Mouse (Mus musculus) kidney, adult 2 months (tissue): Measurements from ENCODE around the gene Adamts17. TPM values are rescaled to one million over a fixed set of nuclear protein-coding genes. Genes with fewer than 3 reads are reported as not detected.
A peak's percentile ranks its signal among the peaks of the same experiment; 100 is the strongest.

Experiments
- DNase-seq: peaks from one replicate; pipeline ENCODE4 v3.0.0; 2021
- H3K27ac ChIP-seq: fragments of 200-500 bp; 2 replicates; pipeline ENCODE4 v1.5.1; 2012; ENCODE audit warnings: low read depth, low read length, control low read depth, inconsistent platforms; ENCODE audit not compliant: insufficient read depth
- H3K27me3 ChIP-seq: fragments of 200-500 bp; replicated peaks from 2 replicates; pipeline ENCODE4 v1.6.1; 2012; ENCODE audit warnings: mild to moderate bottlenecking, moderate library complexity, low read length, inconsistent platforms; ENCODE audit not compliant: control insufficient read depth, insufficient read depth
- H3K36me3 ChIP-seq: fragments of 200-500 bp; 2 replicates; pipeline ENCODE4 v1.6.1; 2012; ENCODE audit warnings: mild to moderate bottlenecking, moderate library complexity, low read length, inconsistent platforms; ENCODE audit not compliant: control insufficient read depth, insufficient read depth
- H3K4me1 ChIP-seq: fragments of 200-500 bp; 2 replicates; pipeline ENCODE4 v1.6.1; 2011; ENCODE audit warnings: low read length; ENCODE audit not compliant: control insufficient read depth, insufficient read depth
- H3K4me3 ChIP-seq: fragments of 200-500 bp; 2 replicates; pipeline ENCODE4 v1.5.1; 2011; ENCODE audit warnings: mild to moderate bottlenecking, low read depth, low read length, control low read depth; ENCODE audit not compliant: insufficient read depth
- CTCF ChIP-seq: fragments of 200-500 bp; conservative IDR thresholded peaks from 2 replicates; pipeline ENCODE4 v1.5.1; 2011; ENCODE audit warnings: low read depth, mild to moderate bottlenecking, control low read depth, low read length, moderate library complexity, mixed read lengths; ENCODE audit not compliant: insufficient read depth, insufficient read length
- POLR2A ChIP-seq: fragments of 200-500 bp; IDR thresholded peaks from one replicate; pipeline ENCODE4 v1.6.1; 2011; ENCODE audit warnings: low read depth, low read length, control low read depth
- WGBS: fragments of 180-500 bp; shearing (Covaris S2); methylation state at CpG from one replicate; pipeline ENCODE4 v1.1.7; 2018; 5-methylcytosine and 5-hydroxymethylcytosine counted together
- polyA plus RNA-seq: library from polyadenylated mRNA; depleted of rRNA; stranded (reverse); fragments of >200 nt; gene quantifications from 2 replicates; pipeline ENCODE4 v1.2.3, GENCODE M21; 2012

Gene Adamts17
- polyA plus RNA-seq, 1 experiment = 0.17 TPM

GRCm38 (mm10) chr7:66903014-66903413 is 63.5 kb downstream of the Adamts17 start:
- no peaks in the 10 kb centered on the region for H3K36me3 ChIP-seq
- WGBS = 62% methylated on average over 5 of the region's 5 CpGs
- TF ChIP-seq CTCF (no peak), POLR2A (no peak)
- H3K4me3 ChIP-seq = no peak overlapping the region
- H3K27ac ChIP-seq = no peak overlapping the region
- DNase-seq = peak; percentile 19
- no peaks in the 10 kb centered on the region for H3K27me3 ChIP-seq
- H3K4me1 ChIP-seq = no peaks in the 10 kb centered on the region

GRCm38 (mm10) chr7:66905941-66906340 is 66.4 kb downstream of the Adamts17 start:
- Histone ChIP-seq H3K4me3 (no peak overlapping the region), H3K4me1 (no peaks in the 10 kb centered on the region), H3K27me3 (no peaks in the 10 kb centered on the region), H3K27ac (no peak overlapping the region), H3K36me3 (no peaks in the 10 kb centered on the region)
- DNase-seq = no peak
- TF ChIP-seq CTCF (no peak), POLR2A (no peak)
- WGBS = 52% methylated on average over 4 of the region's 4 CpGs

GRCm38 (mm10) chr7:66912866-66913265 is 73.3 kb downstream of the Adamts17 start:
- H3K27ac ChIP-seq = no peak overlapping the region
- TF ChIP-seq POLR2A (no peak), CTCF (no peak)
- H3K27me3 ChIP-seq = no peaks in the 10 kb centered on the region
- H3K4me3 ChIP-seq = no peak overlapping the region
- H3K4me1 ChIP-seq = no peaks in the 10 kb centered on the region
- H3K36me3 ChIP-seq = no peaks in the 10 kb centered on the region
- peak; percentile 4 for DNase-seq
- 47% methylated on average over 5 of the region's 5 CpGs for whole genome bisulfite sequencing

GRCm38 (mm10) chr7:66923595-66923994 is 84.1 kb downstream of the Adamts17 start:
- H3K4me3 ChIP-seq = no peak overlapping the region
- H3K27me3 ChIP-seq = no peaks in the 10 kb centered on the region
- no peak overlapping the region for H3K27ac ChIP-seq
- H3K4me1 ChIP-seq = no peaks in the 10 kb centered on the region
- no peak for DNase-seq
- WGBS = 89% methylated on average over 3 of the region's 3 CpGs
- no peaks in the 10 kb centered on the region for H3K36me3 ChIP-seq
- no peak for TF ChIP-seq POLR2A
- no peak for TF ChIP-seq CTCF

GRCm38 (mm10) chr7:66924104-66924503 is 84.6 kb downstream of the Adamts17 start:
- 76% methylated on average over 1 of the region's 1 CpGs for WGBS
- no peaks in the 10 kb centered on the region for H3K27me3 ChIP-seq
- no peak overlapping the region for H3K27ac ChIP-seq
- no peak for DNase-seq
- H3K4me1 ChIP-seq = no peaks in the 10 kb centered on the region
- no peak for TF ChIP-seq CTCF
- no peak for TF ChIP-seq POLR2A
- H3K4me3 ChIP-seq = no peak overlapping the region
- H3K36me3 ChIP-seq = no peaks in the 10 kb centered on the region

GRCm38 (mm10) chr7:66929263-66929662 is 89.7 kb downstream of the Adamts17 start:
- 31% methylated on average over 6 of the region's 6 CpGs for WGBS

GRCm38 (mm10) chr7:66931291-66931690 is 91.8 kb downstream of the Adamts17 start:
- no peak for DNase-seq
- no peak overlapping the region for H3K4me3 ChIP-seq
- H3K27ac ChIP-seq = no peak overlapping the region
- TF ChIP-seq POLR2A (no peak), CTCF (no peak)
- H3K4me1 ChIP-seq = no peaks in the 10 kb centered on the region; the same call in 1 of the 2 replicates
- no peaks in the 10 kb centered on the region for H3K27me3 ChIP-seq
- H3K36me3 ChIP-seq = no peaks in the 10 kb centered on the region
- WGBS = 100% methylated on average over 1 of the region's 1 CpGs

More at GRCm38 (mm10) chr7:66929263-66929662, 89.7 kb downstream of the Adamts17 start:
- peak; percentile 60 for DNase-seq
- H3K27me3 ChIP-seq = no peaks in the 10 kb centered on the region
- no peak overlapping the region for H3K27ac ChIP-seq
- no peaks in the 10 kb centered on the region; the same call in 1 of the 2 replicates for H3K4me1 ChIP-seq
- H3K36me3 ChIP-seq = no peaks in the 10 kb centered on the region
- TF ChIP-seq CTCF = no peak
- no peak for TF ChIP-seq POLR2A
- no peak overlapping the region for H3K4me3 ChIP-seq
